Mouse (Mus musculus) embryonic stem cell, embryonic (primary cell): ENCODE measurements around the gene Tnks2.

Source experiments
- CTCF ChIA-PET, 4 experiments: fragments of 300-600 bp in 2 of 4; fragments of 350-600 bp in 2 of 4; sonication (Branson Sonifier 250); formaldehyde crosslinking; loops; one replicate each; lab custom pipeline; 2022; ENCODE audit warnings: inconsistent platforms in 2 of 4; lab: Charles Lee
- POLR2A ChIA-PET, 4 experiments: fragments of 300-600 bp in 2 of 4; fragments of 350-600 bp in 2 of 4; sonication (Branson Sonifier 250); formaldehyde crosslinking; loops; one replicate each; lab custom pipeline; 2022; ENCODE audit warnings: antibody characterized with exemption in 4 of 4, inconsistent platforms in 1 of 4; lab: Charles Lee

Gene Tnks2

GRCm38 (mm10) chr19:36857851-36858250 is 23.8 kb downstream of the Tnks2 start:
- POLR2A ChIA-PET = interaction anchor here in 2 of 4 experiments (0.9 to 3.9 kb wide), 5 partner anchors 8 to 18 kb away, joined by 3 to 22 read pairs (median 4); no protein-coding TSS in a partner anchor
- CTCF ChIA-PET = interaction anchor here in 1 of 4 experiments (1.2 kb wide), 1 partner anchor 10 kb away, joined by 3 read pairs; no protein-coding TSS in a partner anchor

GRCm38 (mm10) chr19:36860393-36860792 is 26.4 kb downstream of the Tnks2 start:
- ChIA-PET CTCF (interaction anchor here in 2 of 4 experiments (0.6 to 1.2 kb wide), 4 partner anchors 16 to 36 kb away, joined by 3 to 4 read pairs (median 4); no protein-coding TSS in a partner anchor), POLR2A (interaction anchor here in 3 of 4 experiments (0.6 to 2.1 kb wide), 17 partner anchors 9 to 70 kb away, joined by 3 to 8 read pairs (median 3); no protein-coding TSS in a partner anchor)

GRCm38 (mm10) chr19:36865905-36866304 is 31.9 kb downstream of the Tnks2 start:
- ChIA-PET POLR2A (interaction anchor here in 3 of 4 experiments (0.6 to 1.9 kb wide), 12 partner anchors 11 to 474 kb away, joined by 3 to 6 read pairs (median 4); partner anchors contain the start of gene Tnks2 (in 1 of the 3)), CTCF (interaction anchor here in 2 of 4 experiments (1.2 kb wide), 2 partner anchors 17 to 44 kb away, joined by 3 read pairs; no protein-coding TSS in a partner anchor)

GRCm38 (mm10) chr19:36867416-36867815 is 33.4 kb downstream of the Tnks2 start:
- ChIA-PET POLR2A (interaction anchor here in 1 of 4 experiments (0.7 to 1.7 kb wide), 7 partner anchors 13 to 92 kb away, joined by 3 to 6 read pairs (median 3); no protein-coding TSS in a partner anchor), CTCF (interaction anchor here in 1 of 4 experiments (1.6 kb wide), 1 partner anchor 9 kb away, joined by 3 read pairs; no protein-coding TSS in a partner anchor)

- ChIA-PET CTCF (interaction anchor here in 3 of 4 experiments (0.5 to 1.9 kb wide), 7 partner anchors 10 to 366 kb away, joined by 3 to 6 read pairs (median 3); partner anchors contain the start of gene Tnks2 (in 1 of the 3)), POLR2A (interaction anchor here in 2 of 4 experiments (0.9 to 1.9 kb wide), 6 partner anchors 9 to 56 kb away, joined by 3 to 9 read pairs (median 4); partner anchors contain the start of gene Fgfbp3 (in 1 of the 2))
Observed at GRCm38 (mm10) chr19:36868675-36869074, 34.6 kb downstream of the Tnks2 start.

- ChIA-PET POLR2A (interaction anchor here in 2 of 4 experiments (0.5 to 2.7 kb wide), 9 partner anchors 11 to 48 kb away, joined by 3 to 16 read pairs (median 3); no protein-coding TSS in a partner anchor), CTCF (interaction anchor here in 2 of 4 experiments (0.6 kb wide), 3 partner anchors 35 to 48 kb away, joined by 3 to 6 read pairs (median 6); no protein-coding TSS in a partner anchor)
Observed at GRCm38 (mm10) chr19:36874651-36875050, 40.6 kb downstream of the Tnks2 start.

GRCm38 (mm10) chr19:36877329-36877728 is 43.3 kb downstream of the Tnks2 start:
- CTCF ChIA-PET = interaction anchor here in 2 of 4 experiments (0.6 kb wide), 2 partner anchors 31 to 118 kb away, joined by 3 read pairs; no protein-coding TSS in a partner anchor

GRCm38 (mm10) chr19:36878743-36879495 is 44.9 kb downstream of the Tnks2 start:
- CTCF ChIA-PET = interaction anchor here in 1 of 4 experiments (1.0 kb wide), 1 partner anchor 9 kb away, joined by 3 read pairs; no protein-coding TSS in a partner anchor

More at GRCm38 (mm10) chr19:36877329-36877728, 43.3 kb downstream of the Tnks2 start:
- POLR2A ChIA-PET = interaction anchor here in 2 of 4 experiments (0.6 to 3.0 kb wide), 5 partner anchors 9 to 41 kb away, joined by 3 to 11 read pairs (median 3); no protein-coding TSS in a partner anchor

GRCm38 (mm10) chr19:36883119-36883518 is 49.1 kb downstream of the Tnks2 start:
- CTCF ChIA-PET = interaction anchor here (0.6 to 1.7 kb wide), 20 partner anchors 10 to 765 kb away, joined by 3 to 9 read pairs (median 4); partner anchors contain the start of gene Fgfbp3 (in 1 of the 4)

More at GRCm38 (mm10) chr19:36878743-36879495, 44.9 kb downstream of the Tnks2 start:
- POLR2A ChIA-PET = interaction anchor here in 2 of 4 experiments (0.6 to 3.0 kb wide), 6 partner anchors 7 to 474 kb away, joined by 3 to 11 read pairs (median 3); no protein-coding TSS in a partner anchor

GRCm38 (mm10) chr19:36886316-36886715 is 52.3 kb downstream of the Tnks2 start:
- ChIA-PET POLR2A (interaction anchor here in 2 of 4 experiments (0.5 to 1.7 kb wide), 7 partner anchors 8 to 40 kb away, joined by 3 to 10 read pairs (median 3); no protein-coding TSS in a partner anchor), CTCF (interaction anchor here in 3 of 4 experiments (0.7 to 1.6 kb wide), 6 partner anchors 12 to 36 kb away, joined by 3 to 4 read pairs (median 3); no protein-coding TSS in a partner anchor)

More at GRCm38 (mm10) chr19:36883119-36883518, 49.1 kb downstream of the Tnks2 start:
- POLR2A ChIA-PET = interaction anchor here in 2 of 4 experiments (0.6 to 1.3 kb wide), 10 partner anchors 12 to 998 kb away, joined by 3 to 5 read pairs (median 3); no protein-coding TSS in a partner anchor

GRCm38 (mm10) chr19:36887706-36888105 is 53.7 kb downstream of the Tnks2 start:
- CTCF ChIA-PET = interaction anchor here (1.3 to 1.7 kb wide), 8 partner anchors 9 to 35 kb away, joined by 3 to 7 read pairs (median 3); no protein-coding TSS in a partner anchor
- POLR2A ChIA-PET = interaction anchor here in 3 of 4 experiments (0.6 to 2.3 kb wide), 9 partner anchors 9 to 40 kb away, joined by 3 to 11 read pairs (median 4); partner anchors contain the start of gene Fgfbp3 (in 1 of the 3)

GRCm38 (mm10) chr19:36891746-36892145 is 57.7 kb downstream of the Tnks2 start:
- ChIA-PET POLR2A (interaction anchor here in 2 of 4 experiments (0.6 to 1.7 kb wide), 3 partner anchors 15 to 128 kb away, joined by 3 to 6 read pairs (median 5); partner anchors contain the start of gene Fgfbp3 (in 1 of the 2)), CTCF (interaction anchor here in 1 of 4 experiments (1.4 kb wide), 1 partner anchor 27 kb away, joined by 3 read pairs; no protein-coding TSS in a partner anchor)

- CTCF ChIA-PET = interaction anchor here (0.6 to 5.8 kb wide), 20 partner anchors 8 to 37 kb away, joined by 3 to 63 read pairs (median 6); partner anchors contain the start of genes Fgfbp3 (in 2 of the 4) and Btaf1 (in 1 of the 4)
- POLR2A ChIA-PET = interaction anchor here in 3 of 4 experiments (0.6 to 4.5 kb wide), 11 partner anchors 9 to 122 kb away, joined by 3 to 24 read pairs (median 7); partner anchors contain the start of genes Btaf1 (in 2 of the 3), Fgfbp3 (in 2 of the 3) and Tnks2 (in 1 of the 3)
Observed at GRCm38 (mm10) chr19:36896791-36897569, 62.9 kb downstream of the Tnks2 start.

- POLR2A ChIA-PET = interaction anchor here in 3 of 4 experiments (0.6 to 4.5 kb wide), 12 partner anchors 10 to 612 kb away, joined by 3 to 24 read pairs (median 4); partner anchors contain the start of genes Btaf1 (in 2 of the 3), Fgfbp3 (in 1 of the 3) and Tnks2 (in 1 of the 3)
- CTCF ChIA-PET = interaction anchor here (0.6 to 5.8 kb wide), 23 partner anchors 7 to 646 kb away, joined by 3 to 63 read pairs (median 5); partner anchors contain the start of genes Fgfbp3 (in 3 of the 4) and Btaf1 (in 1 of the 4)
Observed at GRCm38 (mm10) chr19:36897778-36898177, 63.7 kb downstream of the Tnks2 start.

- POLR2A ChIA-PET = interaction anchor here in 2 of 4 experiments (0.6 to 8.3 kb wide), 7 partner anchors 14 to 37 kb away, joined by 3 to 56 read pairs (median 3); partner anchors contain the start of genes Btaf1 (in 1 of the 2) and Fgfbp3 (in 1 of the 2)
- CTCF ChIA-PET = interaction anchor here in 1 of 4 experiments (0.6 to 0.7 kb wide), 2 partner anchors 47 to 1524 kb away, joined by 6 to 7 read pairs; no protein-coding TSS in a partner anchor
Observed at GRCm38 (mm10) chr19:36903377-36903776, 69.3 kb downstream of the Tnks2 start.
